16 mouse cellular contexts compared by ENCODE assay signal in genomic region chr2:9352190-9352589, GRCm38 (mm10).
A peak's percentile ranks its signal among the peaks of the same experiment; 100 is the strongest.
DNase-seq lines count a peak whose midpoint lies in the region; ATAC-seq and TF ChIP-seq lines count a peak whose summit lies in the region.
"Had no signal": no experiment of that assay in that cellular context is flagged by ENCODE, and none has a peak within 500 bp of the region (broad histone marks: within the 10 kb centered on the region; RNA-seq: fewer than 3 reads in every experiment).

No protein-coding gene starts in this region.

- no peak overlapping the region for H3K9ac ChIP-seq in forebrain, embryonic 13.5 days
- no peak overlapping the region for H3K9ac ChIP-seq in forebrain, embryonic 11.5 days (ENCODE audit: low read length)
- no peak overlapping the region for H3K9ac ChIP-seq in limb, embryonic 11.5 days (ENCODE audit: low read length)
- no peak overlapping the region for H3K9ac ChIP-seq in embryonic facial prominence, embryonic 14.5 days (ENCODE audit: low read depth, low read length)
- no peak overlapping the region for H3K9ac ChIP-seq in midbrain, postnatal 0 days (replicated peaks; ENCODE audit: low read length, poor library complexity, severe bottlenecking)
- H3K9ac ChIP-seq: heart, embryonic 15.5 days; liver, embryonic 14.5 days; neural tube, embryonic 12.5 days had no signal

- H3K4me3 ChIP-seq in forebrain, embryonic 13.5 days: no peak overlapping the region
- H3K4me3 ChIP-seq in forebrain, embryonic 11.5 days (ENCODE audit: low read depth, low read length): no peak overlapping the region
- H3K4me3 ChIP-seq in limb, embryonic 11.5 days (ENCODE audit: low read depth, low read length): no peak overlapping the region
- H3K4me3 ChIP-seq in limb, embryonic 10.5 days: no peak overlapping the region
- no peak overlapping the region for H3K4me3 ChIP-seq in embryonic facial prominence, embryonic 14.5 days (ENCODE audit: low read depth, low read length)
- H3K4me3 ChIP-seq in midbrain, postnatal 0 days (ENCODE audit: low read depth, low read length): no peak overlapping the region
- H3K4me3 ChIP-seq: gastrocnemius, adult 2 months; heart, embryonic 15.5 days; neural tube, embryonic 12.5 days had no signal

- H3K4me1 ChIP-seq in forebrain, embryonic 13.5 days: no peaks in the 10 kb centered on the region
- no peaks in the 10 kb centered on the region for H3K4me1 ChIP-seq in forebrain, embryonic 11.5 days (replicated peaks; ENCODE audit: control insufficient read depth, insufficient read depth, low read length)
- no peaks in the 10 kb centered on the region for H3K4me1 ChIP-seq in limb, embryonic 11.5 days (ENCODE audit: control insufficient read depth, insufficient read depth, low read length)
- H3K4me1 ChIP-seq in limb, embryonic 10.5 days: peaks cover 11% of the 10 kb centered on the region
- no peaks in the 10 kb centered on the region; the same call in 1 of the 2 replicates for H3K4me1 ChIP-seq in embryonic facial prominence, embryonic 14.5 days (ENCODE audit: control insufficient read depth, insufficient read depth, low read length)
- no peaks in the 10 kb centered on the region for H3K4me1 ChIP-seq in midbrain, postnatal 0 days (ENCODE audit: insufficient read depth, low read length)
- H3K4me1 ChIP-seq: heart, embryonic 15.5 days; neural tube, embryonic 12.5 days had no signal

- no peaks in the 10 kb centered on the region for H3K27me3 ChIP-seq in forebrain, embryonic 13.5 days
- H3K27me3 ChIP-seq in forebrain, embryonic 11.5 days (ENCODE audit: control insufficient read depth, insufficient read depth, low read length): no peaks in the 10 kb centered on the region
- no peaks in the 10 kb centered on the region for H3K27me3 ChIP-seq in limb, embryonic 11.5 days (ENCODE audit: control insufficient read depth, insufficient read depth, low read length)
- no peaks in the 10 kb centered on the region for H3K27me3 ChIP-seq in limb, embryonic 10.5 days (ENCODE audit: low read depth, poor library complexity, severe bottlenecking)
- H3K27me3 ChIP-seq in embryonic facial prominence, embryonic 14.5 days (replicated peaks; ENCODE audit: control insufficient read depth, insufficient read depth, low read length): no peaks in the 10 kb centered on the region
- H3K27me3 ChIP-seq in midbrain, postnatal 0 days (ENCODE audit: insufficient read depth, low read length): no peaks in the 10 kb centered on the region
- H3K27me3 ChIP-seq: heart, embryonic 15.5 days; neural tube, embryonic 12.5 days had no signal

- ATAC-seq in forebrain, embryonic 13.5 days: peak; percentile 94
- ATAC-seq in forebrain, embryonic 11.5 days (replicated peaks; ENCODE audit: low FRiP score): no peak
- ATAC-seq in limb, embryonic 11.5 days (ENCODE audit: insufficient number of reproducible peaks, low FRiP score, low TSS enrichment, low read depth): no peak
- peak; percentile 79 for ATAC-seq in embryonic facial prominence, embryonic 14.5 days (ENCODE audit: low read depth)
- no peak for ATAC-seq in midbrain, postnatal 0 days (ENCODE audit: low FRiP score)
- ATAC-seq: intestine, postnatal 0 days had no signal

- TF ChIP-seq CTCF in midbrain, postnatal 0 days (IDR thresholded peaks at IDR 0.05): no peak

- H3K4me2 ChIP-seq in forebrain, embryonic 13.5 days: no peak overlapping the region
- H3K4me2 ChIP-seq in forebrain, embryonic 11.5 days (ENCODE audit: low read depth, low read length, severe bottlenecking): no peak overlapping the region
- H3K4me2 ChIP-seq in limb, embryonic 11.5 days (ENCODE audit: low read depth, severe bottlenecking): no peak overlapping the region
- peak overlapping the region; percentile 1; the same call in 1 of the 2 replicates for H3K4me2 ChIP-seq in embryonic facial prominence, embryonic 14.5 days (ENCODE audit: low read depth, low read length)
- H3K4me2 ChIP-seq in midbrain, postnatal 0 days (ENCODE audit: low read depth, low read length, poor library complexity, severe bottlenecking): no peak overlapping the region
- H3K4me2 ChIP-seq: heart, embryonic 15.5 days; neural tube, embryonic 12.5 days had no signal

- WGBS in forebrain, embryonic 13.5 days: 54% methylated on average over 7 of the region's 7 CpGs
- WGBS in forebrain, embryonic 11.5 days: 55% methylated on average over 7 of the region's 7 CpGs
- WGBS in limb, embryonic 11.5 days: 24% methylated on average over 7 of the region's 7 CpGs
- WGBS in limb, embryonic 10.5 days: 31% methylated on average over 7 of the region's 7 CpGs
- 14% methylated on average over 7 of the region's 7 CpGs for WGBS in embryonic facial prominence, embryonic 14.5 days
- WGBS in midbrain, postnatal 0 days: 43% methylated on average over 7 of the region's 7 CpGs

- no peaks in the 10 kb centered on the region for H3K36me3 ChIP-seq in forebrain, embryonic 13.5 days (ENCODE audit: poor library complexity, severe bottlenecking)
- H3K36me3 ChIP-seq in forebrain, embryonic 11.5 days (ENCODE audit: control insufficient read depth, insufficient read depth, low read length): no peaks in the 10 kb centered on the region
- no peaks in the 10 kb centered on the region for H3K36me3 ChIP-seq in limb, embryonic 11.5 days (ENCODE audit: control insufficient read depth, insufficient read depth, low read length)
- no peaks in the 10 kb centered on the region for H3K36me3 ChIP-seq in limb, embryonic 10.5 days
- no peaks in the 10 kb centered on the region for H3K36me3 ChIP-seq in embryonic facial prominence, embryonic 14.5 days (ENCODE audit: control insufficient read depth, insufficient read depth, low read length)
- H3K36me3 ChIP-seq in midbrain, postnatal 0 days (ENCODE audit: insufficient read depth, low read length): no peaks in the 10 kb centered on the region
- H3K36me3 ChIP-seq: G1E; heart, embryonic 15.5 days; neural tube, embryonic 12.5 days had no signal

- DNase-seq in forebrain, embryonic 11.5 days (ENCODE audit: low spot score): no peak
- DNase-seq in limb, embryonic 11.5 days (ENCODE audit: low spot score): peak; percentile 30
- DNase-seq in limb, embryonic 10.5 days (ENCODE audit: low spot score): no peak
- DNase-seq in embryonic facial prominence, embryonic 14.5 days (ENCODE audit: low spot score): peak; percentile 84
- DNase-seq in midbrain, postnatal 0 days (ENCODE audit: low spot score): peak; percentile 31
- no peak for DNase-seq in heart, postnatal 4 days
- no peak for DNase-seq in Muller cell, postnatal 12 days (ENCODE audit: inconsistent ontology term)
- DNase-seq: gastrocnemius, adult 2 months; layer of hippocampus, postnatal 36 days; right cerebral cortex, postnatal 14 days had no signal

- H3K9me3 ChIP-seq in forebrain, embryonic 13.5 days (replicated peaks): no peaks in the 10 kb centered on the region
- H3K9me3 ChIP-seq in forebrain, embryonic 11.5 days (ENCODE audit: control insufficient read depth, low read length): no peaks in the 10 kb centered on the region
- H3K9me3 ChIP-seq in limb, embryonic 11.5 days (ENCODE audit: control insufficient read depth, low read length): no peaks in the 10 kb centered on the region
- H3K9me3 ChIP-seq in limb, embryonic 10.5 days (replicated peaks): no peaks in the 10 kb centered on the region
- H3K9me3 ChIP-seq in embryonic facial prominence, embryonic 14.5 days (ENCODE audit: control insufficient read depth, low read length): no peaks in the 10 kb centered on the region
- H3K9me3 ChIP-seq in midbrain, postnatal 0 days (ENCODE audit: low read length): no peaks in the 10 kb centered on the region
- H3K9me3 ChIP-seq: G1E; heart, embryonic 15.5 days; neural tube, embryonic 12.5 days had no signal

- H3K27ac ChIP-seq in forebrain, embryonic 13.5 days: no peak overlapping the region
- H3K27ac ChIP-seq in forebrain, embryonic 11.5 days (ENCODE audit: low read depth, low read length): no peak overlapping the region
- no peak overlapping the region for H3K27ac ChIP-seq in limb, embryonic 11.5 days (replicated peaks; ENCODE audit: low read depth, low read length)
- H3K27ac ChIP-seq in limb, embryonic 10.5 days: no peak overlapping the region
- no peak overlapping the region for H3K27ac ChIP-seq in embryonic facial prominence, embryonic 14.5 days (replicated peaks; ENCODE audit: low read depth, low read length)
- H3K27ac ChIP-seq in midbrain, postnatal 0 days (ENCODE audit: low read depth, low read length): no peak overlapping the region
- H3K27ac ChIP-seq: gastrocnemius, adult 2 months; heart, embryonic 15.5 days; liver, embryonic 14.5 days; neural tube, embryonic 12.5 days had no signal

Comparison
In these comparisons a context has a peak if more than half of its experiments do, and no peak if none do; other contexts are left out.
1. ATAC-seq: peak in forebrain, embryonic 13.5 days (single experiment) and embryonic facial prominence, embryonic 14.5 days (single experiment); none in forebrain, embryonic 11.5 days (single experiment), limb, embryonic 11.5 days (single experiment) and midbrain, postnatal 0 days (single experiment).
2. DNase-seq: peak in limb, embryonic 11.5 days (single experiment), embryonic facial prominence, embryonic 14.5 days (single experiment) and midbrain, postnatal 0 days (single experiment); none in forebrain, embryonic 11.5 days (single experiment), limb, embryonic 10.5 days (single experiment), heart, postnatal 4 days (single experiment) and Muller cell, postnatal 12 days (single experiment).